Mouse (Mus musculus): ENCODE data around the gene Rpl19. TPM values are rescaled to one million over a fixed set of nuclear protein-coding genes. Genes with fewer than 3 reads are reported as not detected.

Rpl19 gene
- not detected in 2 replicates for polyA plus RNA-seq (2012; ENCODE audit: insufficient read depth, insufficient read length, low replicate concordance, missing spikeins)

DNA sequence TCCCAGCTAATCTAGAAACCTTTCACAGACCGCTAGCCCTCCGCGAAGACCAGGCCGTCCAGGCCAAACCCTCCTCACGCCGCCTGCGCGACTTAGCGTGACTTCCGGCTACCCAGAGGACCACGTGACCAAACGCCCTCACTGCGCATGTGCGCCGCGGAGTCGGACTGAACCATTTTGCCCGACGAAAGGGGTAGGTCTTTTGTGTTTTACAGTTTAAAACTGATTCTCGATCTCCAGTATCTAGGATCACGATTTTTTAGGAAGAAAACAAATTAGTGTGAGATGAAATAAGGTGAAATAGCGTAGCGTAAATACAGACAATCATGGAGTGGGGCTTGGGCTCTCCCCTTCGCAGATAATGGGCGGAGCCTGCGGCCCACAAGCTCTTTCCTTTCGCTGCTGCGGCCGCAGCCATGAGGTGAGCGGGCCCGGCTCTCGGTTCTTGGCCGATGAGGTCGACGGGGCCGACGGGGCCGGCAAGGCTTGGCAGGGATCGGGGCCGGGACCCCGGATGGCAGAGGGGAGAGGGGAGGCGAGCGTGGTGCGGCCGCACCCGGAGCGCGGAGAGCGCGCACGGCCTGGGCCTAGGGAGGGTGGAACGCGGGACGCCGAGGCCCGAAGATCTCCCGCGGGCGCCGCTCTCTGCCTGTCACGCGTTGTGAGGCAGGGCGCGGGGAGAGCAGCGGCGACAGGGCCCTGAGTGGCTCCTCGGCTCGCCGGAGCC lies at the start of gene Rpl19:
Gene Rpl19 (plus strand): TSS at position 141 of the 727 bp plus-strand sequence.
- H3K4me3 ChIP-seq (ENCODE audit: insufficient read depth, low read depth, low read length): peak within 1 kb of the TSS; percentile 88
- peak; percentile 71 for TF ChIP-seq POLR2A (IDR thresholded peaks at IDR 0.05; ENCODE audit: insufficient read depth, low read depth, low read length)
- no peak for TF ChIP-seq CTCF (IDR thresholded peaks at IDR 0.05; ENCODE audit: insufficient read depth, low read depth, low read length)
- H3K27ac ChIP-seq (ENCODE audit: insufficient read depth, low read depth, low read length): peak within 1 kb of the TSS; percentile 82
- H3K4me1 ChIP-seq (ENCODE audit: control insufficient read depth, insufficient read depth, low read length): peaks cover 11% of the 10 kb centered on the region
- WGBS: under 1% methylated on average over 69 of the region's 69 CpGs

GRCm38 (mm10) chr11:97977797-97978196 lies 48.7 kb upstream of the Rpl19 start:
- 90% methylated on average over 5 of the region's 5 CpGs for WGBS
- TF ChIP-seq POLR2A (IDR thresholded peaks at IDR 0.05; ENCODE audit: insufficient read depth, low read depth, low read length) (no peak), CTCF (IDR thresholded peaks at IDR 0.05; ENCODE audit: insufficient read depth, low read depth, low read length) (no peak)
- H3K4me1 ChIP-seq (ENCODE audit: control insufficient read depth, insufficient read depth, low read length): no peaks in the 10 kb centered on the region
- no peak overlapping the region for H3K27ac ChIP-seq (ENCODE audit: insufficient read depth, low read depth, low read length)
- no peak overlapping the region for H3K4me3 ChIP-seq (ENCODE audit: insufficient read depth, low read depth, low read length)

- WGBS: 92% methylated on average over 13 of the region's 13 CpGs
- TF ChIP-seq CTCF (IDR thresholded peaks at IDR 0.05; ENCODE audit: insufficient read depth, low read depth, low read length): no peak
- TF ChIP-seq POLR2A (IDR thresholded peaks at IDR 0.05; ENCODE audit: insufficient read depth, low read depth, low read length): no peak
- H3K4me3 ChIP-seq (ENCODE audit: insufficient read depth, low read depth, low read length): no peak overlapping the region
- H3K4me1 ChIP-seq (ENCODE audit: control insufficient read depth, insufficient read depth, low read length): no peaks in the 10 kb centered on the region
- no peak overlapping the region for H3K27ac ChIP-seq (ENCODE audit: insufficient read depth, low read depth, low read length)
Observed at GRCm38 (mm10) chr11:97978392-97978791, 48.1 kb upstream of the Rpl19 start.

- Histone ChIP-seq H3K4me3 (ENCODE audit: insufficient read depth, low read depth, low read length) (no peak overlapping the region), H3K27ac (ENCODE audit: insufficient read depth, low read depth, low read length) (no peak overlapping the region), H3K4me1 (ENCODE audit: control insufficient read depth, insufficient read depth, low read length) (no peaks in the 10 kb centered on the region)
- TF ChIP-seq CTCF (IDR thresholded peaks at IDR 0.05; ENCODE audit: insufficient read depth, low read depth, low read length) (no peak), POLR2A (IDR thresholded peaks at IDR 0.05; ENCODE audit: insufficient read depth, low read depth, low read length) (no peak)
- WGBS: 80% methylated on average over 10 of the region's 10 CpGs
Observed at GRCm38 (mm10) chr11:97979824-97980495, 46.5 kb upstream of the Rpl19 start.

DNA sequence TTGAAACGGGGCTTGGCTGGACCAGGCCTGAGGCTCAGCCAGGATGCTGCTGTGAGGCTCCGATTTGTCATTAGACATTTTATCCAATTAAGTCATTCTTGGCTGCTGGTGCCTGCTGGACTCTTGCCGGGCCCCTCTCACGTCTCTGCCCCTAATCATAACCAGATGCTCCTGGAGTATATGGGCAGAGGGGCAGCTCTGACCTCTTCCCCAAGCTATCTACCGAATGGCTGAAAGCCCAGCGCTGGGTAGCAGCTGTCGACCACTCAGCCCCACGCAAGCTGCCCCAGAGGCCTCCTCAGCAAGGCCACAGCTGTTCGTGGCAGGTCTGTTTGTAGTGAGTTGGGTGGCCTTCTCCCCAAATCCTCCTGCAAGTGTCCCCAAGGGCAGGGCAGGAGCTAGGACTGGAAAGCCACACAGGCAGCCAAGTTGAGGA lies 46.0 kb upstream of the Rpl19 start:
- Histone ChIP-seq H3K27ac (ENCODE audit: insufficient read depth, low read depth, low read length) (no peak overlapping the region), H3K4me1 (ENCODE audit: control insufficient read depth, insufficient read depth, low read length) (peaks cover under 1% of the 10 kb centered on the region; the same call in 1 of the 2 replicates), H3K4me3 (ENCODE audit: insufficient read depth, low read depth, low read length) (no peak overlapping the region)
- 70% methylated on average over 9 of the region's 9 CpGs for WGBS
- TF ChIP-seq CTCF (IDR thresholded peaks at IDR 0.05; ENCODE audit: insufficient read depth, low read depth, low read length): no peak

- WGBS: 91% methylated on average over 9 of the region's 9 CpGs
- Histone ChIP-seq H3K27ac (ENCODE audit: insufficient read depth, low read depth, low read length) (no peak overlapping the region), H3K4me1 (ENCODE audit: control insufficient read depth, insufficient read depth, low read length) (peaks cover 11% of the 10 kb centered on the region), H3K4me3 (ENCODE audit: insufficient read depth, low read depth, low read length) (no peak overlapping the region)
- TF ChIP-seq CTCF (IDR thresholded peaks at IDR 0.05; ENCODE audit: insufficient read depth, low read depth, low read length): no peak
- TF ChIP-seq POLR2A (IDR thresholded peaks at IDR 0.05; ENCODE audit: insufficient read depth, low read depth, low read length): no peak
Observed at GRCm38 (mm10) chr11:97982721-97983120, 43.8 kb upstream of the Rpl19 start.

- TF ChIP-seq CTCF (IDR thresholded peaks at IDR 0.05; ENCODE audit: insufficient read depth, low read depth, low read length) (no peak), POLR2A (IDR thresholded peaks at IDR 0.05; ENCODE audit: insufficient read depth, low read depth, low read length) (no peak)
- Histone ChIP-seq H3K4me1 (ENCODE audit: control insufficient read depth, insufficient read depth, low read length) (peaks cover 11% of the 10 kb centered on the region), H3K4me3 (ENCODE audit: insufficient read depth, low read depth, low read length) (no peak overlapping the region), H3K27ac (ENCODE audit: insufficient read depth, low read depth, low read length) (no peak overlapping the region)
- 96% methylated on average over 3 of the region's 3 CpGs for WGBS
Observed at GRCm38 (mm10) chr11:97983506-97983905, 43.0 kb upstream of the Rpl19 start.

DNA sequence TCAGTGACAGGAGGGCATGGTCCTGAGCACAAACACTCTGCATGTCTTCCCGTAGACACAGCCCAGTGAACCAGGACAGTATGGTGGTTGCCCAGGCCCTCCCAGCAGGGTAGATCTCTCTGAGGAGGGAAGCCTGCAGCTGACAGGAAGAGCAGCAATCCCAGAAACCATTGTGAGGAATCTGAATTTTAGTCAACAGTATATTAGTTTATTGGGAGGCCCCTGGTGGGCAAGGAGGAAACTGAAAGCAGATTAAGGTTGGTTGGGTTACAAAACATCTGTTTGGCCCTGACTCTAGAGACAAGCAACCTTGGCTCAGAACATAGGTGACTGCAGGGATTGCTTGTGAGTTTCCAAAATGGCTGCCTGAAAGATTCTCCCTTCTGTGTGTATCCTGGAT lies 42.5 kb upstream of the Rpl19 start:
- Histone ChIP-seq H3K27ac (ENCODE audit: insufficient read depth, low read depth, low read length) (no peak overlapping the region), H3K4me3 (ENCODE audit: insufficient read depth, low read depth, low read length) (no peak overlapping the region), H3K4me1 (ENCODE audit: control insufficient read depth, insufficient read depth, low read length) (peaks cover 11% of the 10 kb centered on the region)
- WGBS: 82% methylated on average over 1 of the region's 1 CpGs
- no peak for TF ChIP-seq CTCF (IDR thresholded peaks at IDR 0.05; ENCODE audit: insufficient read depth, low read depth, low read length)
- no peak for TF ChIP-seq POLR2A (IDR thresholded peaks at IDR 0.05; ENCODE audit: insufficient read depth, low read depth, low read length)
